Mouse (Mus musculus) liver, embryonic 14.5 days (tissue): ENCODE data around the gene Tufm. TPM values are rescaled to one million over a fixed set of nuclear protein-coding genes. Genes with fewer than 3 reads are reported as not detected.

Experiments
- ATAC-seq: fragments of 200-750 bp; cut with Nextera tagmentation; 2 replicates; pipeline ENCODE4 v1.8.0; 2017; ENCODE audit warnings: moderate number of reproducible peaks, mild to moderate bottlenecking, moderate library complexity; ENCODE audit not compliant: insufficient read depth
- DNase-seq, 3 experiments: peaks; one replicate each; pipeline ENCODE4 v3.0.0-alpha.2; 2012 to 2013; ENCODE audit warnings: low read depth in 3 of 3, low spot score in 3 of 3
- H3K27ac ChIP-seq: fragments of 300-500 bp; sonication (generic); 2 replicates; pipeline ENCODE4 v1.5.1; 2014; ENCODE audit warnings: moderate library complexity, mild to moderate bottlenecking, control low read depth, inconsistent platforms
- H3K27me3 ChIP-seq: fragments of 300-500 bp; sonication (generic); 2 replicates; pipeline ENCODE4 v1.6.1; 2014; ENCODE audit warnings: mild to moderate bottlenecking, low read length, moderate library complexity; ENCODE audit not compliant: control insufficient read depth, insufficient read depth
- H3K36me3 ChIP-seq: fragments of 300-500 bp; sonication (generic); replicated peaks from 2 replicates; pipeline ENCODE4 v1.6.1; 2014; ENCODE audit warnings: low read depth; ENCODE audit not compliant: control insufficient read depth, insufficient read depth
- H3K4me1 ChIP-seq, 2 experiments: fragments of 200-500 bp in 1 of 2; fragments of 300-500 bp in 1 of 2; sonication (generic) in 1 of 2; replicated peaks; 2 replicates each; pipeline ENCODE4 v1.6.1; 2012 to 2014; ENCODE audit warnings: antibody characterized with exemption in 1 of 2, inconsistent platforms in 1 of 2, low read length in 1 of 2; ENCODE audit not compliant: control insufficient read depth in 2 of 2, insufficient read depth in 2 of 2
- H3K4me2 ChIP-seq: fragments of 300-500 bp; sonication (generic); 2 replicates; pipeline ENCODE4 v1.6.1; 2014; ENCODE audit warnings: low read depth, mild to moderate bottlenecking, control low read depth, moderate library complexity
- H3K4me3 ChIP-seq, 2 experiments: fragments of 200-500 bp in 1 of 2; fragments of 300-500 bp in 1 of 2; sonication (generic) in 1 of 2; 2 replicates each; pipeline ENCODE4 v1.5.1; 2012 to 2014; ENCODE audit warnings: low read depth in 2 of 2, low read length in 2 of 2, mild to moderate bottlenecking in 2 of 2, control low read depth in 1 of 2, inconsistent platforms in 1 of 2, moderate library complexity in 1 of 2; ENCODE audit not compliant: insufficient read depth in 1 of 2
- H3K9ac ChIP-seq: fragments of 300-500 bp; sonication (generic); replicated peaks from 2 replicates; pipeline ENCODE4 v1.6.1; 2014; ENCODE audit warnings: mild to moderate bottlenecking, control low read depth, moderate library complexity
- H3K9me3 ChIP-seq: fragments of 300-500 bp; sonication (generic); 2 replicates; pipeline ENCODE4 v1.6.1; 2016; ENCODE audit warnings: low read length, mixed read lengths; ENCODE audit not compliant: control insufficient read depth
- CTCF ChIP-seq: IDR thresholded peaks from 2 replicates; pipeline ENCODE4 v1.5.1; 2016; ENCODE audit warnings: antibody characterized with exemption, low read depth, control low read depth
- EP300 ChIP-seq: IDR thresholded peaks from 2 replicates; pipeline ENCODE4 v1.6.1; 2016; ENCODE audit warnings: antibody characterized with exemption, low read depth
- WGBS: fragments of 180-500 bp; shearing (Covaris S2); extraction: QIAGEN DNeasy Blood & Tissue Kit; methylation state at CpG from one replicate; pipeline ENCODE4 v1.1.7; 2014; ENCODE audit not compliant: insufficient replicate concordance; 5-methylcytosine and 5-hydroxymethylcytosine counted together
- polyA plus RNA-seq, 2 experiments: library from polyadenylated mRNA; depleted of rRNA in 1 of 2; stranded (reverse) in 1 of 2; unstranded in 1 of 2; fragments of >200 nt; fragmentation: Nextera tagmentation in 1 of 2; extraction: Ambion mirVana in 1 of 2; gene quantifications; 2 replicates each; pipeline versions ENCODE4 v1.2.1 to v1.2.3; 2012 to 2014

The Tufm gene
- polyA plus RNA-seq, 2 experiments = 67.8 to 73.2 TPM

DNA sequence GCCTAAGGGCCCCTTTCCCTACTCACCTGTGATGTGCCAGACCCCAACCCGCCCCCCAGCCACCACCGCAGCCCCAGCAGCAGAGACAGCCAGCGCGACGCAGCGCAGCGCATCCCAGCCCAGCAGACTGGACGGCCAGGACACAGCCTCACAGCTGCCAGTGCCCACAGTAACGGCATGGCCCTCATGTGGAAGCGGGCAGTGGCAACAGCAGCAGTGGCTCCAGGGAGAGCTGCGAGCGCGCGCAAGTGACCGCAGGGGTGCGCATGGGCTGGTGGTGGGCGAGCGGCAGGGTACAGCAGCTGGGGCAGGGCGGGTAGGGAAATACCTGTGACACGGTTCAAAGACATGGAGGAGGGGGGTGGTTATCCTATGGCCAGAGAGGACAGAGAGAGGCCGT lies 40.9 kb upstream of the Tufm start:
- WGBS = 87% methylated on average over 21 of the region's 21 CpGs
- Histone ChIP-seq H3K27me3 (no peaks in the 10 kb centered on the region), H3K4me3 (no peak overlapping the region), H3K27ac (no peak overlapping the region), H3K4me2 (no peak overlapping the region), H3K9ac (no peak overlapping the region), H3K36me3 (no peaks in the 10 kb centered on the region), H3K9me3 (no peaks in the 10 kb centered on the region), H3K4me1 (no peaks in the 10 kb centered on the region)
- TF ChIP-seq EP300 = no peak
- no peak for TF ChIP-seq CTCF
- ATAC-seq (no peak), DNase-seq (no peak)

- 77% methylated on average over 19 of the region's 19 CpGs for WGBS
- Histone ChIP-seq H3K9me3 (no peaks in the 10 kb centered on the region), H3K27me3 (no peaks in the 10 kb centered on the region), H3K9ac (no peak overlapping the region), H3K36me3 (no peaks in the 10 kb centered on the region), H3K4me2 (no peak overlapping the region), H3K27ac (no peak overlapping the region), H3K4me1 (no peaks in the 10 kb centered on the region), H3K4me3 (no peak overlapping the region)
- TF ChIP-seq CTCF = no peak
- TF ChIP-seq EP300 = no peak
- ATAC-seq = no peak
- DNase-seq = no peak
Measured at GRCm38 (mm10) chr7:126448481-126448880, 38.7 kb upstream of the Tufm start.

DNA sequence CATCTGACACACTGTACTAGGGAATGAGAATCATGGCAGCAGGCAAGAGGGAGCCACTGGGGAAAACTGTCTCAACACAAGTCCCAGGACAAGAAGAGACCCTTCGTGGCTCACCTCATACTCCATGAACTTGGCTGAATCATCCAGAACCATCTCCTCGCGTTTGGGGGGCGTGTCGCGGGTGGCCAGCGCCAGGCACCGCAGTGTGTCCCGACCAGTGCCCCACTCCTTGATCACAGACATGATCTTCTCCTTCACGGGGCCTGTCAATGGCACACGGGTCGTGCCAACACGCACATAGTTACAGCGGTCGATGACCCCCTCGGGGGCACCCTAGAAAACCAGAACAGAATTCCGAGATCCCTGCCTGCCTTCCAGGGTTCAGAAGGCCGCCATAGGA lies 37.2 kb upstream of the Tufm start:
- no peak for ATAC-seq
- TF ChIP-seq CTCF = no peak
- no peak for TF ChIP-seq EP300
- WGBS = 84% methylated on average over 18 of the region's 18 CpGs

DNA sequence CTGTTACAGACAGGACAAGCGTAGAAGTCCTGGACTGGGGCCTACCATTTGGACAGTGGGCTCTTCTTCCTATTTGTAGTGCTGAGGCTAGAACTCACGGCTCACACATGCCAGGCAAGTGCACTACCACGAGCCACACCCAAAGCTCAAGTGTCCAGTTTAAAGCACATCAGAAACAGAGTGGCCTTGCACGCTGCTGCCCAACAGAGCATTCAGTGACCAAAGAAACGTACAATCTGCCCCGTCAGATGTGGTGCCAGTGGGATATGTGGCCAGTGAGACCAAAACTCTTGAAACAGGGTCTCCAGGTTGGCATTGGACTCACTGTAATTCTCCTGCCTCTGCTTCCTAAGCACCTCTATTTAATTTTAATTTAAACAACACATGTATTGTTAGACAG lies 36.5 kb upstream of the Tufm start:
- TF ChIP-seq EP300 = no peak
- H3K4me2 ChIP-seq = no peak overlapping the region
- H3K9ac ChIP-seq = no peak overlapping the region
- no peak overlapping the region for H3K4me3 ChIP-seq
- H3K36me3 ChIP-seq = no peaks in the 10 kb centered on the region
- DNase-seq (no peak), ATAC-seq (no peak)
- H3K4me1 ChIP-seq = no peaks in the 10 kb centered on the region
- 72% methylated on average over 6 of the region's 6 CpGs for WGBS
- H3K27me3 ChIP-seq = no peaks in the 10 kb centered on the region
- H3K9me3 ChIP-seq = no peaks in the 10 kb centered on the region
- no peak overlapping the region for H3K27ac ChIP-seq

More for the DNA sequence above, 37.2 kb upstream of the Tufm start:
- no peak overlapping the region for H3K27ac ChIP-seq
- no peak overlapping the region for H3K4me3 ChIP-seq
- H3K4me2 ChIP-seq = no peak overlapping the region
- H3K4me1 ChIP-seq = no peaks in the 10 kb centered on the region
- no peak for DNase-seq
- H3K9ac ChIP-seq = no peak overlapping the region
- no peaks in the 10 kb centered on the region for H3K27me3 ChIP-seq
- H3K36me3 ChIP-seq = no peaks in the 10 kb centered on the region
- H3K9me3 ChIP-seq = no peaks in the 10 kb centered on the region

DNA sequence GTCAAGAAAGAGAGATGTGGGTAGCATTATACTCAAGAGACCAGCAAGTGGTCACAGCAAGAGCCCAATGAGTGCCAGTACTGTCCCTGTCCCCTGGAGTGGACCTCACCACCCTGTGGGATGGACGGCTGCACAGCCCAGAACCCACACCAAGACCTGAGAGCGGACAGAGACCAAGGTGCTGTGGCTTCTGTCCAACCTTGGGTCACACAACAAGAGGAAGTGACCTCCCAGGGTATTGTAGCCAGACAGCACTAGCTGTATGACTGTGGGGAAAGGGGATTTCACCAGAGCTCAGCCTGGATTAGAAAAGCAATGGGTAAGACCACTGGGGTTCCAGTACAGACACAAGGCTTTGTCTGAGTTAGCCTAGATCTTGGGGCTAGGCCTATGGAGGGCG lies 34.9 kb upstream of the Tufm start:
- no peak for TF ChIP-seq EP300
- no peak for TF ChIP-seq CTCF

More for the DNA sequence above, 34.9 kb upstream of the Tufm start:
- Histone ChIP-seq H3K27me3 (no peaks in the 10 kb centered on the region), H3K4me1 (no peaks in the 10 kb centered on the region), H3K4me2 (no peak overlapping the region), H3K27ac (no peak overlapping the region), H3K9me3 (no peaks in the 10 kb centered on the region), H3K36me3 (no peaks in the 10 kb centered on the region), H3K9ac (no peak overlapping the region), H3K4me3 (no peak overlapping the region)
- ATAC-seq (no peak), DNase-seq (no peak)
- 71% methylated on average over 3 of the region's 3 CpGs for WGBS
